ENCODE assay signal across 29 mouse cellular contexts in the genomic region with DNA sequence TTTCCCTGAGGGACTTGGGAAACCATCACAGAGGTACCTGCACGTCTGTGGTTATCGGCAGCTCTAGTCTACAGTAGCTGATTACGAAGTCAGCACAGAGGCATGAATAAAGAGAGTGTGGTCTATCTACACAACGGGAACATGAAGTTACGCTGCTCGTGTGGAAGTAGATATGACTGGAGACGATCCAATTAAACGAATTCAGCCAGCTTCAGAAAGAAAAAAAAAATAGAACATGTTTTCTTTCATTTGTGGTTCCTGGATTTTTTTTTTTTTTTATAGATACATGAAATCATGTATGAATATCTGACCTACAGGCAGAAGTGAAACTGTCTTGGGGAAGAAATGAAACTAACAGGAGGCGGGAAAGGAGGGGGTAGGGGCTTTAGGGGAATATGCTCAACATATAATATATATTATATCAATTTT. TPM values are rescaled to one million over a fixed set of nuclear protein-coding genes. Genes with fewer than 3 reads are reported as not detected.
DNase-seq lines count a peak whose midpoint lies in the region; ATAC-seq and TF ChIP-seq lines count a peak whose summit lies in the region.
"Had no signal": no experiment of that assay in that cellular context is flagged by ENCODE, and none has a peak within 500 bp of the region (broad histone marks: within the 10 kb centered on the region; RNA-seq: fewer than 3 reads in every experiment).

No protein-coding gene starts in this region.

- in situ Hi-C loops in CH12.LX (cut with MboI; ENCODE audit: low pct_ligation_motif_present, low pct_unique_long_range_greater_than_20kb, low sequenced_read_pairs) = no loop called here

- H3K9me3 ChIP-seq in CH12.LX (replicated peaks; ENCODE audit: low read length) = peaks cover 3% of the 10 kb centered on the region
- H3K9me3 ChIP-seq: hindbrain, embryonic 13.5 days; lung, embryonic 15.5 days; neural tube, embryonic 15.5 days; stomach, embryonic 15.5 days had no signal

- TF ChIP-seq CTCF in CH12.LX (conservative IDR thresholded peaks at IDR 0.05 in 1 of 2, IDR thresholded peaks at IDR 0.05 in 1 of 2; ENCODE audit: low read depth in 2 of 2, low read length in 2 of 2) = no peak
- no peak for TF ChIP-seq CTCF in brain, embryonic 14.5 days (IDR thresholded peaks at IDR 0.05; ENCODE audit: borderline replicate concordance, extremely low read depth, insufficient read depth, insufficient read length)

- peak; percentile 52 for ATAC-seq in megakaryocyte progenitor cell, adult 5-6 weeks (replicated peaks; ENCODE audit: poor library complexity)
- ATAC-seq: intestine, postnatal 0 days had no signal

- peaks cover 17 to 38% of the 10 kb centered on the region in 2 experiments for H3K4me1 ChIP-seq in CH12.LX (ENCODE audit: control insufficient read depth in 1 of 2, insufficient read depth in 2 of 2)
- H3K4me1 ChIP-seq: embryonic facial prominence, embryonic 13.5 days; hindbrain, embryonic 13.5 days; limb, embryonic 13.5 days; lung, embryonic 15.5 days; neural tube, embryonic 15.5 days; stomach, embryonic 15.5 days had no signal

- TF ChIP-seq EP300 in CH12.LX (IDR thresholded peaks at IDR 0.05; ENCODE audit: low read length) = peak; percentile 83

- H3K27me3 ChIP-seq in CH12.LX (replicated peaks) = no peaks in the 10 kb centered on the region
- H3K27me3 ChIP-seq: embryonic facial prominence, embryonic 13.5 days; hindbrain, embryonic 13.5 days; limb, embryonic 13.5 days; lung, embryonic 15.5 days; neural tube, embryonic 15.5 days; stomach, embryonic 15.5 days had no signal

- no peaks in the 10 kb centered on the region for H3K36me3 ChIP-seq in CH12.LX (replicated peaks in 1 of 2; ENCODE audit: control insufficient read depth in 1 of 2, insufficient read depth in 1 of 2, low read length in 1 of 2)
- H3K36me3 ChIP-seq: embryonic facial prominence, embryonic 13.5 days; hindbrain, embryonic 13.5 days; limb, embryonic 13.5 days; lung, embryonic 15.5 days; neural tube, embryonic 15.5 days; stomach, embryonic 15.5 days had no signal

- peak overlapping the region; percentile 51 for H3K4me2 ChIP-seq in CH12.LX (ENCODE audit: insufficient read depth, low read depth, poor library complexity, severe bottlenecking)
- H3K4me2 ChIP-seq: embryonic facial prominence, embryonic 13.5 days; heart, embryonic 11.5 days; hindbrain, embryonic 13.5 days; limb, embryonic 13.5 days; liver, embryonic 11.5 days; lung, embryonic 15.5 days; neural tube, embryonic 15.5 days; stomach, embryonic 15.5 days had no signal

- intact Hi-C loops in heart, postnatal 10 days (cut with DNase I) = no loop called here

- TF ChIP-seq RAD21 in CH12.LX (IDR thresholded peaks at IDR 0.05; ENCODE audit: low read depth, low read length) = no peak

- no peak for TF ChIP-seq POLR2A in CH12.LX (IDR thresholded peaks at IDR 0.05; ENCODE audit: low read depth, low read length)
- no peak for TF ChIP-seq POLR2A in brain, embryonic 14.5 days (IDR thresholded peaks at IDR 0.05; ENCODE audit: borderline replicate concordance, extremely low read depth, insufficient read depth, insufficient read length, poor library complexity, severe bottlenecking)

- DNase-seq in lung, postnatal 25 days (ENCODE audit: low spot score) = peak; percentile 15
- DNase-seq in lung, postnatal 36 days = no peak
- peak; percentile 58 for DNase-seq in CH12.LX (ENCODE audit: extremely low read depth)
- DNase-seq in brain, embryonic 14.5 days (ENCODE audit: low read depth) = peak; percentile 29
- no peak for DNase-seq in frontal cortex, postnatal 10 days (ENCODE audit: low spot score in 2 of 2)
- DNase-seq in heart, postnatal 10 days = no peak
- DNase-seq in adrenal gland, postnatal 36 days = no peak
- DNase-seq: adrenal gland, postnatal 25 days; cerebellum, adult 11 months; cerebellum, adult 9-10 months; gastrocnemius, postnatal 25 days; heart, adult 18-20 months; heart, postnatal 4 days; kidney, postnatal 14 days; lung, postnatal 4 days; midbrain, embryonic 14.5 days; right cerebral cortex, postnatal 25 days; thymus, postnatal 14 days had no signal

- dilution Hi-C loops in CH12.LX (cut with MboI; ENCODE audit: extremely low pct_ligation_motif_present, extremely low pct_unique_long_range_greater_than_20kb, low sequenced_read_pairs) = no loop called here

- no peaks in the 10 kb centered on the region for H3K79me2 ChIP-seq in CH12.LX (replicated peaks; ENCODE audit: control insufficient read depth, extremely low read depth, insufficient read depth, poor library complexity, severe bottlenecking)

- H3K27ac ChIP-seq in CH12.LX (ENCODE audit: insufficient read depth, low read depth) = no peak overlapping the region
- H3K27ac ChIP-seq: embryonic facial prominence, embryonic 13.5 days; hindbrain, embryonic 13.5 days; left cerebral cortex, adult 2 months; limb, embryonic 13.5 days; lung, embryonic 15.5 days; neural tube, embryonic 15.5 days; stomach, embryonic 15.5 days had no signal

- H3K9ac ChIP-seq in CH12.LX (ENCODE audit: insufficient read depth, low read depth) = 0 out of 2 replicates have a peak overlapping the region, but pooled peaks have one; percentile 30
- H3K9ac ChIP-seq: embryonic facial prominence, embryonic 13.5 days; hindbrain, embryonic 13.5 days; limb, embryonic 13.5 days; lung, embryonic 15.5 days; neural tube, embryonic 15.5 days; stomach, embryonic 15.5 days had no signal

- H3K4me3 ChIP-seq in CH12.LX (replicated peaks in 1 of 3; ENCODE audit: low read depth in 2 of 3, low read length in 2 of 3, poor library complexity in 1 of 3) = no peak overlapping the region
- H3K4me3 ChIP-seq: embryonic facial prominence, embryonic 13.5 days; hindbrain, embryonic 13.5 days; left cerebral cortex, adult 2 months; limb, embryonic 13.5 days; lung, embryonic 15.5 days; neural tube, embryonic 15.5 days; stomach, embryonic 15.5 days had no signal

TF ChIP-seq in CH12.LX, 34 proteins besides CTCF, POLR2A, EP300 and RAD21:
- TF ChIP-seq ZNF384 (IDR thresholded peaks at IDR 0.05; ENCODE audit: low read depth, low read length) (peak; percentile 91), E2F4 (IDR thresholded peaks at IDR 0.05; ENCODE audit: insufficient replicate concordance, low read depth, low read length) (peak; percentile 77; the same call in 1 of the 2 replicates), MAZ (IDR thresholded peaks at IDR 0.05; ENCODE audit: low read depth, low read length) (0 out of 2 replicates have a peak, but pooled peaks have one; percentile 26), IRF4 (IDR thresholded peaks at IDR 0.05; ENCODE audit: low read depth, low read length) (peak; percentile 82), JUND (conservative IDR thresholded peaks at IDR 0.05; ENCODE audit: low read depth, low read length) (no peak), BHLHE40 (IDR thresholded peaks at IDR 0.05; ENCODE audit: low read depth, low read length) (peak; percentile 33; the same call in 1 of the 2 replicates)

RNA-seq across cellular contexts. Expression of a gene that starts 43.7 kb away (rescaled TPM):
- total RNA-seq in CH12.LX (2012; rRNA removed) (5.6 and 6.0 TPM in 2 replicates), CH12.LX (2014; rRNA removed) (5.2 and 5.6 TPM in 2 replicates)
- polyA plus RNA-seq in CH12.LX (2012; ENCODE audit: insufficient read length, low read depth) = 8.2 and 8.8 TPM in 2 replicates
- 10.1 and 10.8 TPM in 2 replicates for polyA plus RNA-seq in brain, embryonic 14.5 days (2012; rRNA removed)
- 10.7 and 12.2 TPM in 2 replicates for total RNA-seq in megakaryocyte progenitor cell, adult 5-6 weeks (2015)
- total RNA-seq in megakaryocyte progenitor cell, adult 5-6 weeks (2017) = 3.5 and 3.8 TPM in 2 replicates
- 10 to 100 TPM; 12.9 to 13.5 TPM for total RNA-seq in heart, postnatal 10 days (2021)
- total RNA-seq in adrenal gland, postnatal 36 days (2021) = 10 to 100 TPM in 1 of 2 experiments, 1 to 10 TPM in 1; 9.9 to 18.3 TPM

RNA-seq across cellular contexts. Expression of a gene that starts 49.3 kb away (rescaled TPM):
- 7.8 and 8.1 TPM in 2 replicates for total RNA-seq in CH12.LX (2012; rRNA removed)
- 13.8 and 15.7 TPM in 2 replicates for total RNA-seq in CH12.LX (2014; rRNA removed)
- 12.0 and 16.3 TPM in 2 replicates for polyA plus RNA-seq in CH12.LX (2012; ENCODE audit: insufficient read length, low read depth)
- polyA plus RNA-seq in brain, embryonic 14.5 days (2012; rRNA removed) = 57.4 and 59.4 TPM in 2 replicates
- total RNA-seq in megakaryocyte progenitor cell, adult 5-6 weeks (2015) = 1.0 TPM in 1 of 2 replicates, not detected in the other
- 0.33 and 0.61 TPM in 2 replicates for total RNA-seq in megakaryocyte progenitor cell, adult 5-6 weeks (2017)
- 100 to 1,000 TPM; 127 to 133 TPM for total RNA-seq in heart, postnatal 10 days (2021)
- 10 to 100 TPM; 25.3 to 26.5 TPM for total RNA-seq in adrenal gland, postnatal 36 days (2021)

Comparison
In these comparisons a context has a peak if more than half of its experiments do, and no peak if none do; other contexts are left out.
1. DNase-seq: peak in lung, postnatal 25 days (single experiment), CH12.LX (single experiment) and brain, embryonic 14.5 days (single experiment); none in lung, postnatal 36 days (single experiment), frontal cortex, postnatal 10 days (0 of 2), heart, postnatal 10 days (0 of 2) and adrenal gland, postnatal 36 days (0 of 2).
2. RNA of a gene that starts 49.3 kb away (total RNA-seq): 127 to 133 TPM in heart, postnatal 10 days; 25.3 to 26.5 TPM in adrenal gland, postnatal 36 days, 7.8 to 15.7 TPM in CH12.LX and 0.33 to 1.0 TPM in megakaryocyte progenitor cell, adult 5-6 weeks; every median in the first group is over 4 times any median in the second.